Mouse (Mus musculus): ENCODE results near the gene Cyfip1.
"Not testable (repeated sequence)": the region's sequence is repeated elsewhere in the genome, so short reads cannot be mapped to it uniquely, and the experiment has no call there.

Gene Cyfip1

DNA sequence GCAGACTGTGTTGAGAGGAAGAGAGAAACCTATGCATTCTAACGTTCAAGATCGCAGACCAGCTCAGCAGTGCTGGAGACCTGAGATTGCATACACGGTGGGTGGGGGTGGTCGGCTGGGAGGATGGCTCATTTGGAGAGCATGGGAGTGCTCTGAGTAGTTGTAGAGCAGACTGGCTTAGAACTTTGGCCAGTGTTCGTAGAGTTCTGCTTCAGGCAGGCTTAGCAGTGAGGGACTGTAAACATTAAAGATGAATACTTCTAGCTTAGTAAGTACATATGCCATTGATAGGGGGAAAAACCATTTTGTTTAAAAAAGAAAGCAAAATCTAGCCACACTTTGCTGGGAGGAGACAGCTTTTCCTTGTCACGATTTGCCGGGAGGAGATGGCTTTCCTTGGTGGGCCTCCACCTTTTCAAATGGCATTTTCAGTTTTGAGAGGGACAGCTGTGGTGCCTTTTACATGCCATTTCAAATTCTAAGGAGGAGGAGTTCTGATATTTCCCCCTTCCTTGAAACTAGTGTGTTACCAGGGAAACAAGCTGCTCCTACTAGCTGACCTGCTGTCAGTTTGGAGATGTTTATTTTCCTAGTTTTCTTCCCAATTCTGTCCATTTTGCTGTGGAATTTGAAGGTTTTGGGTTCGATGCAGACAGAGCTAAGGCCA lies 24.3 kb downstream of the Cyfip1 start:
- no peak for DNase-seq

DNA sequence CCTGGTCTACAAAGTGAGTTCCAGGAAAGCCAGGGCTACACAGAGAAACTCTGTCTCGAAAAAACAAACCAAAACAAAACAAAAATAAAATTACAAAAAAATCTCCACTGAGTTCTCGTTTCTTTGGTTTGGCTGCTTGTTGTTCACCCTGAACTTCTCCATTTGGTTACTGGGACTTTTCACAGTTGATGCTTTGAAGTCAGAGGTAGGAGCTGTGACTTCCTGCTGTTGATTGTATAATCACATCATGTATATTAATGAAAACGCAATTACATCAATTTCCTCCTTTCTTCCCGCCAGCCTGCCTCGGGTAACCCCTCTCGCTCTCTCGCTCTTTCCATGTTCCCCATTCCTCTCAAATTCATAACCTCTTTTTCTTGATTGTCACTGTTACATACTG lies 26.7 kb downstream of the Cyfip1 start:
- no peak for DNase-seq

DNA sequence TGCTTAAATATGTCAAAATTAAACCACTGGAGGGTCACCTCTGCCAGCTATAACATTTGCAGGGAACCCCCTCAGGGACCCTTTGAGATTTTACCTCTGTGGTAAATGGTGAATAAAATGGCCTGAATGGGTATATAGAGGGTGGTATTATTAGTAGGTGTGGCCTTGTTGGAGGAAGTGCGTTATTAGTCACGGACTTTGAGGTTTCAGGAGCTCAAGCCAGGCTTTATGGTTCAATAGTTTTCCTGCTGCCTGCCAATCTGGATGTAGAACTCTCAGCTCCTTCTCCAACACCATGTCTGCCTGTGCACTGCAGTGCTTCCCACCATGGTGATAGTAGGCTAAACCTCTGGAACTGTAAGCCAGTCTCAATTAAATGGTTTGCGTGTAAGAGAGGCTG lies 27.7 kb downstream of the Cyfip1 start:
- DNase-seq: no peak

DNA sequence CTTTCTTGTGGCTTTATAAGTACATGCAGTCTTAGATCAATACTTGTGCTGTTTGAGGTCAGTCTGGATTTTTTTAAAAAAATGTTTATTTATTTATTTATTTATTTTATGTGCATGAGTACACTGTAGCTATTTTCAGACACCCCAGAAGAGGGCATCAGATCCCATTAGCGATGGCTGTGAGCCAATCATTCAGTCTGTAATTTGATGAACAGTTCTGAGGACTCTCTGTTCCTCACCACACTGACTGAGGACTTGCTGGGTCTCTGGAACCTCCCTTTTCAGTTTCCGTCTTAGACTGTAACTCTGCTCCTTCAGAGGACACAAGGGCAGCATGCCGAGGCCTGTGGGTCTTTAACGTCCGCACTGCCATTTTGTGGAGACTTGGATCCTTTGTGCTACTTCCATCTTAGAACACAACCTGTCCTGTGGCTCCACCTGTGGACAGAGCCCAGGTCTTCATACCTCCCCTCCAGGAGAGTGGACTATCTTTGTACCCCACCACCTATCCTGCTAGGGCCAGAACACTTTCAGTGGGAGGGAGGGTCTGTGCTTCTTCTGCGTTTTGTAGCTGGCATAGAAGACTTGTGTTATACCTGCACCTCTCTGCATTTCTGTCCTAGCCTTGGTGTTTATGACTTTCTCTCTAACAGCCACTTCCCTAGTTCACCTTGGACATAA lies 28.9 kb downstream of the Cyfip1 start:
- DNase-seq: no peak

DNA sequence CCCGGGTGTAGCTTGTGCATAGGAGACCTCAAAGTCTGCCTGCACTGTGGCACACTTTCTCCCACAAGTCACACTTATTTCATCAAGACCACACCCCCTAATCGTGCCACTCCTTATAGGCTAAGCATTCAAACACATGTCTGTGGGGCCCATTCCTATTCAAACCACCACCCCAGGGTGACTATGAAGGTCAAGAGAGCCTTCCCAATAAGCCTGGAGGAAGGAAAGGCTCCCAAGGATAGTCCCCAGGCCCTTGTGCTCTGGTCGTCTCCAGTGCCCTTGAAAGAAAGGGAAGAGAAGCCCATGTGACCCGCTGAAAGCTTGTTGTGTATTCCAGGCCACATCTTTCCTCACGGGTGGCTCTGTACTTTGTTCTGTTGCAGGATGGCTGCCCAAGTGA lies 29.9 kb downstream of the Cyfip1 start:
- no peak for DNase-seq

DNA sequence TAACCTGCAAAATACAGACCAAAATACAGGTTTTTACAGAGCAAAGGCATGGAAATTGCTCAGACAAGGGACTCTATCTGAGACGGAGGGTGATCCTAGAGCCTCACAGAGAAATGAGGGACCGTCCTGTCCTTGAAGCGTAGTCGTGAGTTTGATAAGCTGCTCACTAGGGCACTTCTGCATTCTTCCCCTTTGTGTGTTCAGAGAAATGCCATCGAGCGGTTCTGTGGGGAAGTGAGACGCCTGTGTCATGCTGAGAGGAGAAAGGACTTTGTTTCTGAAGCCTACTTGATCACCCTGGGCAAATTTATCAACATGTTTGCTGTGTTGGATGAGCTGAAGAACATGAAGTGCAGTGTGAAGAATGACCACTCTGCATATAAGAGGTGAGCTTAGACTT lies 33.2 kb downstream of the Cyfip1 start:
- DNase-seq: no peak

DNA sequence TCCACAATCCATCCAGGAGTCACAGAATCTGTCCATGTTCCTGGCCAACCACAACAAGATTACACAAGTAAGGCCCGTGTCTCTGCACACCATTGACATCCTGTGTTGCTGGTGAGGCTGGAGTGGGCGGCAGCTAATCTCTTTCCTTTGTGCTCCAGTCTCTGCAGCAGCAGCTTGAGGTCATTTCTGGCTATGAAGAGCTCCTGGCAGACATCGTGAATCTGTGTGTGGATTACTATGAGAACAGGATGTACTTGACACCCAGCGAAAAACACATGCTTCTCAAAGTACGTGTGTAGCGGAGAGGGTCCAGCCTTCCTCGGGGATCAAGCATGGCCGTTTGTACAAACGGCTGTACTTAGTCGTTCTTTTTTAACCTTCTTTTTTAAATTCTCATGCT lies 36.2 kb downstream of the Cyfip1 start:
- DNase-seq: no peak

DNA sequence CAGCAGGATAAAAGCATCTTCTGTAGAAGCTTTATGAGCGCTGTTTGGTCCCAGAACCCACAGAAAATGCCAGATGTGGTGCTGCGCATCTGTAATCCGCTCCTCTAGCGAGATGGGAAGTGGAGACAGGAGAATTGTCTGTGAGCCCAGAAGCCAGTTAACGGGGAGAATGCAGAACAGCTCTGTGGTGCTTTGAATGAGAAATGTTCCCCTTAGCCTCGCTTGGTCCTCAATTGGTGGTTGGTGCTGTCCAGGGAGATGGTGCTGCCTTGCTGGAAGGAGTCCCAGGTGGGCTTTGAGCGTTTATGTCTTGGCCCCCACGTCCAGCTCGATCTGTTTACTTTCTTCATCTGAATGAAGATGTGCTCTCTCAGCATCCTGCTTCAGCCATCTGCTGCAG lies 39.3 kb downstream of the Cyfip1 start:
- DNase-seq: no peak

DNA sequence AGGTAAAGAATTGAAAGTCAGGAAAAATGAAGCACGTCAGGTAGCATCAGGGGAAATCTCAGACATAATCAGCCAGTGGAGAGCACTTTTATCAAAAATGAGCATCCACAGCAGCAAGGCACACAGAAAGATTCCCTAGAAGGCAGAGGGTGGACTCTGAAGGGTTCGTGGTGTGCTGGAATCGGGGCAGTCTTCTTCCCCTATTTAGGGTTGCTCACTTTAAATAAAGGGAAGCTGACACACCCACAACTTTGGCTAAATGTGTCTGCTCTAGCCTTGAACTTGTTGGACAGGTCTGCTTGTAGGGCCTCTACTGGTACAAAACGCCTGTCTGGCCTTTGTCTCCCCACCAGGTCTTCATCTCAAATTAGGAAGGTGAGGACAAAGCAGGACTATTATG lies 47.1 kb downstream of the Cyfip1 start:
- no peak for DNase-seq

DNA sequence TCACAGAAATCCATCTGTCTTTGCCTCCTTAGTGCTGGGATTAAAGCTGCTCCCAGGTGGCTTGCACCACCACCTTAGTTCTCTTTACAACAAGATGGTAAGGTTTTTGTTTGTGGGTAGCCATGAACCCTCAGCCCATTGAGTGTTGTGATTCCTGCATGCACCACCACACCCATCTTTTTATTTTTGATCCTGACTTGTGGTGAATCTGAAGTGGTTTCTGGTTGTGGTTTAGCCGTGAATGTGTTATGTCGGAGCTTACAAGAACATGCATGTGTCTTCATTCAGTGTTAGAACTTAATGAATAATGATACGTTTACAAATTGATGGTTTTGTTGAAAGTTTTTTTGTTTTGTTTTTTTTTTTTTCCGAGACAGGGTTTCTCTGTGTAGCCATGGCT lies 48.5 kb downstream of the Cyfip1 start:
- DNase-seq: no peak

DNA sequence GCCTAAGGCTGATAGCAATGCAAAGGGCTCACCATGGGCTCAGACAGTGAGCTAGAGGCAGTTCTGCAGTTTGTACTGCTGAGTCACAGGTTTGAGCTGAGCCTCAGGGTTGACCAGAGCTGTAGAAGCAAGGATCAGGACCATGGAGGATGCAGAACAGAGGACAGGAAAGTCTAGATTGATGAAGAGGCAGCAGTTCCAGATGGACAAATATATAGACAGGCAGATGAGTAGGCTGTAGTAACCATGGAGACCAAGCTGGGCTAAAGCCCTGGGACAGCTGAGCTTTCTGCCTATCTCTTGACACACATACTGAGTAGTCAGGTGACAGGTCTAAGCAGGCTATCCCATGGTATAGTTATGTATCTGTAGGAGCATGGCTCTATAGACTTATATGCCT lies 49.2 kb downstream of the Cyfip1 start:
- no peak for DNase-seq

DNA sequence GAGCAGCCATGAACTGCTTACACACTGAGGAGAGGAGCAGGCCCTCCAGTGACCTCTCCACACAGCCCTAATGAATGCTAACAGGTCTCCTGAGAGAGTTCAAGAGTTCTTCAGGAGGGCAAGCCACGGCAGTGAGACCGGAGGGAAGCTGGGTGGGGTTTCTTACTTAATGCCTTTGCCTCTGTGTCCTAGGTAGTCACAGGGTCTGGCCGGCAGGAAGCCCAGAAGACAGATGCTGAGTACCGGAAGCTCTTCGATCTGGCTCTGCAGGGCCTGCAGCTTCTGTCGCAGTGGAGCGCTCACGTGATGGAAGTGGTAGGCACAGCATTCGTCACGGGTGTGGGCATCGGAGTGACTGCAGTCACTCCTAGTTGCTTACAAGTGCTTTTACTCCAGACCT lies 50.3 kb downstream of the Cyfip1 start:
- DNase-seq: no peak

DNA sequence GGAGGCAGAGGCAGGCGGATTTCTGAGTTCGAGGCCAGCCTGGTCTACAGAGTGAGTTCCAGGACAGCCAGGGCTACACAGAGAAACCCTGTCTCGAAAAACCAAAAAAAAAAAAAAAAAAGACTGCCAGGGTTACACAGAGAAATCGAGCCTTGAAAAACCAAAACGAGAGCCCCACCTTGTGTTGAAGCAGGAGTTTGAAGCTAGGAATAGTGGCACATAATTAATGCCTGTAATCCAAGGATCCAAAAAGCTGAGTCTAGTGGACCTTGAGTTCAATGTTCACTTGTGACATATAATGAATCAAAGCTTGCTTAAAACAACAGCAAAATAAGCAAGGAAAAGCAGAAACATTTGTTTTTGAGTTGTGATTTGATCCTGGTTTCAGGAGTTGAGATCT lies 62.2 kb downstream of the Cyfip1 start:
- no peak for DNase-seq

DNA sequence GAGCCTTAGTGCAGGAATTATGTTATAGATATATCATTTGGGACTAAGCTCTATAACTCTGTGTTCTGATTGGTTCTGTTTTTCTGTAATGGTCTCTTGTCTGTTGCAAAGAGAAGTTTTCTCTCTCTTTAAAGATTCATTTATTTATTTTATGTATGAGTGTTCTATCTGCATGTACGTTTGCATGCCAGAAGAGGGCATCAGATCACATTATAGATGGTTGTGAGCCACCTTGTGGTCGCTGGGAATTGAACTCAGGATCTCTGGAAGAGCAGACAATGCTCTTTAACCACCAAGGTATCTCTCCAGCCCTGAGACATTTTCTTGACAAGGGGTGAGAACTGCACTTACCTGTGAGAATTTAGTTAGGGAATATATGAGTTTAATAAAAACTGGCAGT lies 63.9 kb downstream of the Cyfip1 start:
- no peak for DNase-seq

DNA sequence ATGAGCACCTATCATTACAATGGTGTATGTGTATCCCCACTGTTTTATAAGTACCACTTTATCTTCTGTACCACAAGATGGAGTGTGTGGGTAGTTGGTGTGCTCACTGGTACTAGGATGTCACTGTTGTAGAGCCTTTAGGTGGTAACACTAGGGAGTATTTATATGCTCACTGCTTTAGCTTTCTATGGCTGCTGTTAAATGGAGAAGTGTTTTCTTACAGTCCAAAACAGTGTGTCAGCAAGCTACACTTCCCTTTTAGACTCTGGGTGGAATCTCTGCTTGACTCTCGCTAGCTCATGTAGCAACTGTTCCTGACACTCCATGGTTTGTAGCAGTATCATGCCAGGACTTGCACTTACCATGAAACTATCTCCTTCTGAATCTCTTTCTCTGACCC lies 68.0 kb downstream of the Cyfip1 start:
- DNase-seq: no peak

DNA sequence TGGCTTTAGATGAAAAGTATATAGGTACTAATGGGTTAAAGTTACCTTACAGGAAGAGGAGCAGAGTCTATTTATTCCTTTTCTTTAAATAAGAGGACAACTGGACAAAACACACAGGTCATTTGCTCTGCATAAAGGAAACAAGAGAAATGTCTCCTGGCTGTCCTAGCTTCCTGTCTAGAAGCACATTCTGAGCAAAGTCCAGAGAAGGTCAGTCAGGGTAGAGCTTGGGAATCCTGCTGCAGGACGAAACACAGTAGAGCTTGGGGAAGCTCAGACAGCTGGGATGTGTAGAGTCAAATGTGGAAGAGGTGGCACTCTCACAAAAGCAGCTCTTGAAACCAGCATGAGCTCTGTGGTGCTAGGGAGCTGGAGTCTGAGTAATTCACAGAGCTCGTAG lies 68.8 kb downstream of the Cyfip1 start:
- DNase-seq: no peak

DNA sequence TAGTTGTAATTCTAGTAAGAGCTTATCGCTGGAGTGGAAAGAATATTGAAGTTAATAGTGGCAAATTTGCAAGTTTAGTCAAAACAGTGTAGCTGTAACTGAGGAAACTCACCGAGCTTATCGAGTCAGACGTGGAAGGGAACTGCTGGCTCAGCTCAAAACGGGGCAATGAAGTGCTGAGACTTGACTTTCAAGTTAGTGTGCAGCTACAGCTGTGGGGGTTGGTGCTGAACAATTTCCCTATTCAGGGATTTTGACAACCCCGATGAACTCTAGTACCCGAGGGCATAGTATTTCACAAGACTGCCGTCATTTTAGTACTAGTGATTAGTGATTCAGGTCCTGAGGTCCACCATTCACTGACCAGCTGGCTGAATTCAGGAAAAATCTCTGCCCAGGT lies 69.8 kb downstream of the Cyfip1 start:
- DNase-seq: no peak

DNA sequence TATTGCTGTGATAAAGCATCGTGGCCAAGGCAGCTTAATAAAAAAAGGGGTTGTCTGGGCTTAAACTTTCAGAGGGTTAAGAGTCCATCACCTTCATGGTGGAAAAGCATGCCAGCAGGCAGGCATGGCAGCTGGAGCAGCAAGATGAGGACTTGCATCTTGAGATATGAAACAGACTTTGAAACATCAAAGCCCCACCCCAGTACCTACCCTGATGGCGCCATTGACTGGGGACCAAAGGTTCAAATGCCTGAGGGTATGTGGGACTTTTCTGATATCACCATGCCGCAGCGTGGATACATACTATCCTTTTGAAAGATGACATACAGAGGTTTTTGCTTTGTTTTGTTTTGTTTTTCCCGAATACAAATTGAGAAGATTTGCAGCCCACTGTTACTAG lies 70.6 kb downstream of the Cyfip1 start:
- DNase-seq: no peak

DNA sequence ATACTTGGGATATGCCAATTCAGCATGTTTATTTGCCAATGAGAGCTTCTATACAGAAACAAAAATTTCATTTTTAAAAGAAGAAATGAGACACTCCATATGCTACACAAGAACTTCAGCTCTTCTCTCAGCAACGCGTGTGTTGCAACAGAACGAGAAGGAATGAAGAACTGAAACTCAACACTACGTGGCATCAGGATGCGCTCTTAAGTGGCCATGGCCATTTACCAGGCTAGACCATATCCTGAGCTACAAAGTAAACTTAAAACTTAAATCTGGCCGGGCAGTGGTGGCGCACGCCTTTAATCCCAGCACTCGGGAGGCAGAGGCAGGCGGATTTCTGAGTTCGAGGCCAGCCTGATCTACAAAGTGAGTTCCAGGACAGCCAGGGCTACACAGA lies 76.8 kb downstream of the Cyfip1 start:
- DNase-seq: not testable (repeated sequence)

DNA sequence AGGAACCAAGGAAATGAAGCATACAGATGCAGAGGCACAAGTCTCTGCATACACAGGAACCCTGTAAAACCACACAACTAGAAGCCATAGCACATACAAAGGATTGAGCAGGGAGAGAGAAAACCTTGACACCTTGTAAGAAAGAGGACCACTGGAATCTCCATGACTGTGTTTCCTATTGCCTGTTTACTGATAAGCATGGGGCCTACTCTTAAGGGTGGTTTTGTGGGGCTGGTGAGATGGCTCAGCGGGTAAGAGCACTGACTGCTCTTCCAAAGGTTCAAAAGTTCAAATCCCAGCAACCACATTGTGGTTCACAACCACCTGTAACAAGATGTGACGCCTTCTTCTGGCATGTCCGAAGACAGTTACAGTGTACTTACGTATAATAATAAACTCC lies 85.7 kb downstream of the Cyfip1 start:
- no peak for DNase-seq

DNA sequence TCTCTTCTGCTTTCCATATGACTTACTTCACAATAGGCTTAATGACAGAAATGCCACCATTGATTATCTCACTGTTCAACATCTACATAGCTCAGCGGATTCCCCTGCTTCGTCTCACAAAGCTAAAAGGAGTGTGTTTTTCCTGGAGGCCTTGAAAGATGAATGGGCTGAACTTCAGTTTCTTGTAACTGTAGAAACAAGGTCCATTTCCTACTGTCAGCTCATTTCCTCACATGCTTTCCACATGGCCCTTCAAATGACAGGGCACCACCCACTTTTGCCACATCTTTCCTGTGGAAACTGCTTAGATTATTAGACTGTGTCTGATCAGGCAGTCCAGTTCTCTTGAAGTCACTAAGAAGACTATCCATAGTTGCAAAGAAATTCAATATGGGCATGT lies 87.1 kb downstream of the Cyfip1 start:
- DNase-seq: no peak

DNA sequence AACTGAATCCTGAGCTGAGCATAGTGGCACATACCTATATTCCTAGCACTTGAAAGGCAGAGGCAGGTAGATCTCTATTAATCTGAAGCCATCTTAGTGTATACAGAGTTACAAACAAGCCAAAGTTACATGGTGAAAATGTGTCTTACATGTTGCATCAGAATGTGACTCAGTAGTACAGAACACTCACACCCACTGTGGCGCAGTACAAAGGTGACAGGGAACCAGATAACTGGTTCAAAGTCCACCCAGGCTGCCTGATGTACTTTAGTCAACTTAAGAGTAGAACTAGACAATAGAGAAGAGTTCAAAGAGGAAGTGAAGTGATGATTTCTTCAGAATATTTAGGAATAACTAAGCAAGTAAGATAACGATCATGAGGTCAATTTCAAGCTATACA lies 93.5 kb downstream of the Cyfip1 start:
- no peak for DNase-seq

DNA sequence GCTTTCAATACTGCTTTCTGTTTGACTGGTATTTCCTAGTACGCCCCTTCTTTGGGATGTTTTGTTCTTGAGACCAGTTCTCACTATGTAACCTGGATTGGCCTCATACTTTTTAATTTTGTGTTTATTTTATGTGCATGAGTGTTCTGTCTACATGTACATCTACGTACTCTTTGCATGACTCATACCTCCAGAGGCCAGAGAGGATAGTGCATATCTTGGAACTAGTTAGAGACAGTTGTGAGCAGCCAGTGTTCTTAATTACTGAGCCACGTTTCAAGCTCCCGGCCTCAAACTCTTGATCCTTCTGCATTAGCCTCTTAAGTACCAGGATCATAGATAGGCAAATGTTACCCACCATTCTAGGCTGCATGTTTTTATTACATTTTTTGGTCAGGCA lies 96.8 kb downstream of the Cyfip1 start:
- no peak for DNase-seq

DNA sequence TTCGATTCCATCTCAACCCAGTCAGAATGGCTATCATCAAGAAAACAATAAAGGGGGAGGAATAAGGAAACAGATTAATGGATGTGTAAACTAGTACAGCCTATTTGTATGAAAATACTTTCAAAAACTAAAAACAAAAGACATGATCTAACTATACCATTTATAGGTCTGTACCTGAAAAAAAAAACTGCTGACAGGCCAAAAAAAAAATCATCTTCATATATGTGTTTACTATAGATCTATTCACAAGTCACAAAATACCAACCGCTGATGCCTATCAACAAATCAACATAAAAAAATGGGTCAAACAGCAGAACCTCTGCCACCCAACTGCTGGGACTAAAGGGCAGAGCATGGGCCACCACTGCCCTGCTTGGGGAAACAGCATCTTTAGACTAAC lies 114.5 kb downstream of the Cyfip1 start:
- no peak for DNase-seq

DNA sequence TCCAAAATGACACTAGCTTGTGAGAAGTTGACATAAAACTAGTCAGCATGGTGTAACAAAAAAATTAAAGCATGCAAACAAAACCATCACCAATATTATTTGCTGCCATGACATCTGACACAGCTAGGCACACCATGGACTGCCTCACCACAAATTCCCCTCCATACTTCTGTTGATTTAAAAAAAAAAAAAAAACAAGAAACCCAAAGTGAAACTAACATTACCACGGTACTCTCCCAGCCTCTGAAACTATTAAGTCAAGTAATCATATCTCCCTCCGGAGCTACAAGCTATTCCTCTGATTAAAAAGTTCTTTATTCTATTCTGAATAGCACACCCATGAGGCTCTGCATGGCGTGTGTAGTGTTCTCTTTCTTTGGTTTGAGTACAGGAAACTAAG lies 115.6 kb downstream of the Cyfip1 start:
- no peak for DNase-seq

Data from thymus, postnatal 36 days (tissue).